Mouse (Mus musculus) lung, embryonic 14.5 days (tissue): ENCODE measurements at regions not wholly inside any gene's neighbourhood (a gene's known extent, or its start where the extent isn't known, plus 50 kb on each side); places are given as distances from the start of the nearest gene placed in this dataset.

Experiments used
- ATAC-seq: fragments of 200-750 bp; cut with Nextera tagmentation; 2 replicates; pipeline ENCODE4 v1.8.0; 2017; ENCODE audit warnings: mild to moderate bottlenecking, moderate TSS enrichment, moderate library complexity; ENCODE audit not compliant: insufficient read depth
- DNase-seq: peaks from one replicate; pipeline ENCODE4 v3.0.0-alpha.2; 2015
- H3K27ac ChIP-seq: fragments of 300-500 bp; sonication (generic); 2 replicates; pipeline ENCODE4 v1.5.1; 2014; ENCODE audit warnings: low read depth, mild to moderate bottlenecking, moderate library complexity
- H3K27me3 ChIP-seq: fragments of 300-500 bp; sonication (generic); 2 replicates; pipeline ENCODE4 v1.6.1; 2014; ENCODE audit warnings: low read length, control low read depth; ENCODE audit not compliant: insufficient read depth
- H3K36me3 ChIP-seq: fragments of 300-500 bp; sonication (generic); 2 replicates; pipeline ENCODE4 v1.6.1; 2014; ENCODE audit warnings: control low read depth; ENCODE audit not compliant: insufficient read depth
- H3K4me1 ChIP-seq: fragments of 300-500 bp; sonication (generic); 2 replicates; pipeline ENCODE4 v1.6.1; 2014; ENCODE audit warnings: antibody characterized with exemption, control low read depth; ENCODE audit not compliant: insufficient read depth
- H3K4me2 ChIP-seq: fragments of 300-500 bp; sonication (generic); 2 replicates; pipeline ENCODE4 v1.6.1; 2014; ENCODE audit warnings: mild to moderate bottlenecking
- H3K4me3 ChIP-seq: fragments of 300-500 bp; sonication (generic); 2 replicates; pipeline ENCODE4 v1.5.1; 2014; ENCODE audit warnings: low read depth, low read length
- H3K9ac ChIP-seq: fragments of 300-500 bp; sonication (generic); 2 replicates; pipeline ENCODE4 v1.6.1; 2014
- H3K9me3 ChIP-seq: fragments of 300-500 bp; sonication (generic); 2 replicates; pipeline ENCODE4 v1.6.1; 2016; ENCODE audit warnings: low read depth, low read length, control low read depth
- CTCF ChIP-seq: IDR thresholded peaks from 2 replicates; pipeline ENCODE4 v1.5.1; 2016; ENCODE audit warnings: antibody characterized with exemption, low read depth
- WGBS: fragments of 180-500 bp; shearing (Covaris S2); extraction: QIAGEN DNeasy Blood & Tissue Kit; methylation state at CpG from one replicate; pipeline ENCODE4 v1.1.7; 2014; 5-methylcytosine and 5-hydroxymethylcytosine counted together

GRCm38 (mm10) chr3:149258826-149259225 is 268.5 kb upstream of the Adgrl2 start:
- Histone ChIP-seq H3K9ac (no peak overlapping the region), H3K9me3 (no peaks in the 10 kb centered on the region), H3K27me3 (no peaks in the 10 kb centered on the region), H3K4me1 (peaks cover 12% of the 10 kb centered on the region), H3K4me3 (no peak overlapping the region), H3K4me2 (no peak overlapping the region), H3K36me3 (no peaks in the 10 kb centered on the region), H3K27ac (no peak overlapping the region)
- ATAC-seq (no peak), DNase-seq (no peak)
- WGBS: 83% methylated on average over 6 of the region's 6 CpGs
- no peak for TF ChIP-seq CTCF

GRCm38 (mm10) chr3:149256891-149257290 is 266.5 kb upstream of the Adgrl2 start:
- 30% methylated on average over 9 of the region's 9 CpGs for WGBS
- Histone ChIP-seq H3K4me1 (peaks cover 6% of the 10 kb centered on the region), H3K27me3 (no peaks in the 10 kb centered on the region), H3K36me3 (no peaks in the 10 kb centered on the region), H3K4me2 (peak overlapping the region; percentile 43), H3K9ac (no peak overlapping the region), H3K4me3 (no peak overlapping the region), H3K9me3 (no peaks in the 10 kb centered on the region), H3K27ac (no peak overlapping the region; the same call in 1 of the 2 replicates)
- no peak for TF ChIP-seq CTCF
- peak; percentile 84 for DNase-seq
- ATAC-seq: peak; percentile 69; the same call in 1 of the 2 replicates

GRCm38 (mm10) chr3:149253080-149253479 is 262.7 kb upstream of the Adgrl2 start:
- TF ChIP-seq CTCF: no peak
- no peak overlapping the region for H3K4me2 ChIP-seq
- no peaks in the 10 kb centered on the region for H3K36me3 ChIP-seq
- WGBS: 63% methylated on average over 6 of the region's 6 CpGs
- H3K4me1 ChIP-seq: peaks cover 6% of the 10 kb centered on the region
- no peak overlapping the region for H3K9ac ChIP-seq
- no peaks in the 10 kb centered on the region for H3K27me3 ChIP-seq
- DNase-seq (peak; percentile 34), ATAC-seq (no peak)
- H3K4me3 ChIP-seq: no peak overlapping the region
- no peak overlapping the region for H3K27ac ChIP-seq
- H3K9me3 ChIP-seq: no peaks in the 10 kb centered on the region

GRCm38 (mm10) chr3:149252144-149252543 is 261.8 kb upstream of the Adgrl2 start:
- no peak overlapping the region for H3K4me2 ChIP-seq
- ATAC-seq (no peak), DNase-seq (no peak)
- H3K27ac ChIP-seq: no peak overlapping the region
- peaks cover 6% of the 10 kb centered on the region for H3K4me1 ChIP-seq
- 63% methylated on average over 6 of the region's 6 CpGs for WGBS
- TF ChIP-seq CTCF: no peak
- H3K9me3 ChIP-seq: no peaks in the 10 kb centered on the region
- H3K27me3 ChIP-seq: no peaks in the 10 kb centered on the region
- H3K9ac ChIP-seq: no peak overlapping the region
- no peak overlapping the region for H3K4me3 ChIP-seq
- no peaks in the 10 kb centered on the region for H3K36me3 ChIP-seq

- no peak overlapping the region for H3K27ac ChIP-seq
- ATAC-seq (peak; percentile 54; the same call in 1 of the 2 replicates), DNase-seq (no peak)
- no peak overlapping the region for H3K9ac ChIP-seq
- H3K4me3 ChIP-seq: no peak overlapping the region
- 65% methylated on average over 6 of the region's 6 CpGs for WGBS
- H3K9me3 ChIP-seq: no peaks in the 10 kb centered on the region
- no peak overlapping the region for H3K4me2 ChIP-seq
- H3K27me3 ChIP-seq: no peaks in the 10 kb centered on the region
- H3K4me1 ChIP-seq: no peaks in the 10 kb centered on the region
- no peak for TF ChIP-seq CTCF
- no peaks in the 10 kb centered on the region for H3K36me3 ChIP-seq
These were observed 257.3 kb upstream of the Adgrl2 start for GRCm38 (mm10) chr3:149247626-149247987.

- Histone ChIP-seq H3K27me3 (no peaks in the 10 kb centered on the region), H3K9ac (no peak overlapping the region), H3K27ac (no peak overlapping the region), H3K36me3 (no peaks in the 10 kb centered on the region), H3K4me3 (no peak overlapping the region), H3K9me3 (no peaks in the 10 kb centered on the region), H3K4me1 (no peaks in the 10 kb centered on the region), H3K4me2 (no peak overlapping the region)
- TF ChIP-seq CTCF: 0 out of 2 replicates have a peak, but pooled peaks have one; percentile 7
- peak; percentile 91 for DNase-seq
- peak; percentile 31; the same call in 1 of the 2 replicates for ATAC-seq
- 47% methylated on average over 10 of the region's 10 CpGs for WGBS
These were observed 256.7 kb upstream of the Adgrl2 start for GRCm38 (mm10) chr3:149246935-149247625.

GRCm38 (mm10) chr3:149239664-149240063 is 249.3 kb upstream of the Adgrl2 start:
- H3K27me3 ChIP-seq: no peaks in the 10 kb centered on the region
- H3K27ac ChIP-seq: no peak overlapping the region
- no peak overlapping the region for H3K4me3 ChIP-seq
- no peak for TF ChIP-seq CTCF
- H3K9me3 ChIP-seq: no peaks in the 10 kb centered on the region
- no peaks in the 10 kb centered on the region for H3K4me1 ChIP-seq
- no peak overlapping the region for H3K4me2 ChIP-seq
- H3K36me3 ChIP-seq: no peaks in the 10 kb centered on the region
- ATAC-seq (no peak), DNase-seq (no peak)
- 92% methylated on average over 3 of the region's 3 CpGs for WGBS
- no peak overlapping the region for H3K9ac ChIP-seq
